Mouse (Mus musculus): ENCODE results near the gene Iqsec1.

- TF ChIP-seq CTCF (IDR thresholded peaks at IDR 0.05; ENCODE audit: low read depth, low read length) (no peak), POLR2AphosphoS5 (IDR thresholded peaks at IDR 0.05; ENCODE audit: insufficient replicate concordance, low read depth, low read length) (no peak), GATA1 (IDR thresholded peaks at IDR 0.05; ENCODE audit: borderline replicate concordance, low read length) (no peak), TAL1 (conservative IDR thresholded peaks at IDR 0.05; ENCODE audit: low read depth, low read length) (no peak)
Observed at GRCm38 (mm10) chr6:91000819-91001525, 12.5 kb upstream of the Iqsec1 start.
